Mouse (Mus musculus) C2C12 (cell line): ENCODE results near the gene Gimap8. TPM values are rescaled to one million over a fixed set of nuclear protein-coding genes. Genes with fewer than 3 reads are reported as not detected.

Source experiments
- H3K27me3 ChIP-seq: one replicate; pipeline ENCODE4 v1.6.1; 2011; ENCODE audit not compliant: control insufficient read depth, insufficient read depth, insufficient read length
- H3K36me3 ChIP-seq: one replicate; pipeline ENCODE4 v1.6.1; 2011; ENCODE audit not compliant: control insufficient read depth, insufficient read depth
- H3K4me3 ChIP-seq: one replicate; pipeline ENCODE4 v1.5.1; 2011; ENCODE audit warnings: mild to moderate bottlenecking, control low read depth; ENCODE audit not compliant: poor library complexity, insufficient read depth, severe bottlenecking
- H3K79me2 ChIP-seq: one replicate; pipeline ENCODE4 v1.6.1; 2011; ENCODE audit not compliant: control insufficient read depth, insufficient read depth
- H3K79me3 ChIP-seq: one replicate; pipeline ENCODE4 v1.6.1; 2011; ENCODE audit warnings: low read depth, control low read depth
- H3ac ChIP-seq: one replicate; pipeline ENCODE3; 2011; ENCODE audit warnings: low read depth; ENCODE audit not compliant: control insufficient read depth, insufficient read length
- CEBPB ChIP-seq: IDR thresholded peaks from one replicate; pipeline ENCODE4 v1.6.1; 2011; ENCODE audit warnings: low read depth, mild to moderate bottlenecking, control low read depth, moderate library complexity
- CTCF ChIP-seq: IDR thresholded peaks from one replicate; pipeline ENCODE4 v1.5.1; 2011; ENCODE audit not compliant: control insufficient read depth, insufficient read depth, insufficient read length
- FOSL1 ChIP-seq: IDR thresholded peaks from one replicate; pipeline ENCODE4 v1.8.0; 2011; ENCODE audit warnings: mild to moderate bottlenecking, low read length; ENCODE audit not compliant: poor library complexity, insufficient read depth, severe bottlenecking
- MAX ChIP-seq: IDR thresholded peaks from one replicate; pipeline ENCODE4 v1.6.1; 2011; ENCODE audit warnings: mild to moderate bottlenecking, control low read depth
- MYOD1 ChIP-seq: IDR thresholded peaks from one replicate; pipeline ENCODE4 v1.6.1; 2011; ENCODE audit warnings: low read depth; ENCODE audit not compliant: control insufficient read depth, insufficient read length
- MYOG ChIP-seq: IDR thresholded peaks from one replicate; pipeline ENCODE4 v1.6.1; 2011; ENCODE audit not compliant: control insufficient read depth, insufficient read length; ENCODE audit errors: extremely low read depth
- USF1 ChIP-seq: IDR thresholded peaks from one replicate; pipeline ENCODE4 v1.6.1; 2011; ENCODE audit warnings: low read depth, mild to moderate bottlenecking, control low read depth, moderate library complexity
- polyA plus RNA-seq: library from polyadenylated mRNA; unstranded; fragments of >200 nt; fragmentation: generic; extraction: Trizol; gene quantifications from one replicate; pipeline ENCODE4 v1.2.1, GENCODE M21; 2012; ENCODE audit warnings: missing spikeins

Gimap8 gene
- polyA plus RNA-seq, 1 experiment: not detected

- no peaks in the 10 kb centered on the region for H3K79me3 ChIP-seq
- H3K79me2 ChIP-seq: no peaks in the 10 kb centered on the region
- H3K4me3 ChIP-seq: no peak overlapping the region
- no peak for TF ChIP-seq MYOG
- H3ac ChIP-seq: no peak overlapping the region
- H3K36me3 ChIP-seq: no peaks in the 10 kb centered on the region
- no peaks in the 10 kb centered on the region for H3K27me3 ChIP-seq
Observed at GRCm38 (mm10) chr6:48658721-48659120, 11.7 kb downstream of the Gimap8 start.

- H3K79me3 ChIP-seq: no peaks in the 10 kb centered on the region
- no peaks in the 10 kb centered on the region for H3K79me2 ChIP-seq
- H3K36me3 ChIP-seq: no peaks in the 10 kb centered on the region
- no peak overlapping the region for H3ac ChIP-seq
- no peak for TF ChIP-seq CTCF
- TF ChIP-seq CEBPB: no peak
- TF ChIP-seq MYOG: no peak
- no peak for TF ChIP-seq MYOD1
- no peak for TF ChIP-seq USF1
- TF ChIP-seq FOSL1: no peak
- no peak for TF ChIP-seq MAX
- no peak overlapping the region for H3K4me3 ChIP-seq
- peaks cover 7% of the 10 kb centered on the region for H3K27me3 ChIP-seq
Observed at GRCm38 (mm10) chr6:48664750-48665149, 17.7 kb downstream of the Gimap8 start.

- no peak for TF ChIP-seq MYOD1
- TF ChIP-seq CTCF: no peak
- no peak for TF ChIP-seq USF1
- no peak for TF ChIP-seq MAX
- no peak for TF ChIP-seq FOSL1
- TF ChIP-seq MYOG: no peak
- TF ChIP-seq CEBPB: no peak
- H3K4me3 ChIP-seq: no peak overlapping the region
- no peaks in the 10 kb centered on the region for H3K36me3 ChIP-seq
- H3K79me2 ChIP-seq: no peaks in the 10 kb centered on the region
- H3K27me3 ChIP-seq: peaks cover 7% of the 10 kb centered on the region
- H3K79me3 ChIP-seq: no peaks in the 10 kb centered on the region
- H3ac ChIP-seq: no peak overlapping the region
Observed at GRCm38 (mm10) chr6:48665471-48665870, 18.4 kb downstream of the Gimap8 start.

GRCm38 (mm10) chr6:48666159-48666586 lies 19.1 kb downstream of the Gimap8 start:
- H3K36me3 ChIP-seq: no peaks in the 10 kb centered on the region
- no peaks in the 10 kb centered on the region for H3K79me2 ChIP-seq
- H3ac ChIP-seq: no peak overlapping the region
- no peak overlapping the region for H3K4me3 ChIP-seq
- TF ChIP-seq CEBPB (no peak), MYOD1 (no peak), CTCF (no peak), MAX (no peak), USF1 (no peak), MYOG (no peak), FOSL1 (no peak)
- no peaks in the 10 kb centered on the region for H3K79me3 ChIP-seq
- peaks cover 7% of the 10 kb centered on the region for H3K27me3 ChIP-seq

- H3K27me3 ChIP-seq: peaks cover 7% of the 10 kb centered on the region
- H3K36me3 ChIP-seq: no peaks in the 10 kb centered on the region
- no peak overlapping the region for H3K4me3 ChIP-seq
- TF ChIP-seq MYOD1 (no peak), CTCF (no peak), FOSL1 (no peak), MYOG (no peak), CEBPB (no peak), MAX (no peak), USF1 (no peak)
- H3ac ChIP-seq: no peak overlapping the region
- no peaks in the 10 kb centered on the region for H3K79me3 ChIP-seq
- no peaks in the 10 kb centered on the region for H3K79me2 ChIP-seq
Observed at GRCm38 (mm10) chr6:48668022-48668421, 21.0 kb downstream of the Gimap8 start.

GRCm38 (mm10) chr6:48669446-48669969 lies 22.5 kb downstream of the Gimap8 start:
- H3K79me2 ChIP-seq: no peaks in the 10 kb centered on the region
- no peaks in the 10 kb centered on the region for H3K79me3 ChIP-seq
- TF ChIP-seq USF1: no peak
- TF ChIP-seq CEBPB: no peak
- no peak for TF ChIP-seq CTCF
- TF ChIP-seq MYOD1: no peak
- TF ChIP-seq MYOG: no peak
- no peak for TF ChIP-seq FOSL1
- no peak for TF ChIP-seq MAX
- H3K36me3 ChIP-seq: no peaks in the 10 kb centered on the region
- H3ac ChIP-seq: no peak overlapping the region
- no peak overlapping the region for H3K4me3 ChIP-seq
- H3K27me3 ChIP-seq: peaks cover 7% of the 10 kb centered on the region
